Mouse (Mus musculus) kidney, postnatal 10 days (tissue): ENCODE data around the gene Mrps6.
"Not testable (repeated sequence)": the region's sequence is repeated elsewhere in the genome, so short reads cannot be mapped to it uniquely, and the experiment has no call there.

Experiments
- DNase-seq: peaks from one replicate; pipeline ENCODE4 v3.0.0; 2021; ENCODE audit warnings: mixed read lengths

The Mrps6 gene

GRCm38 (mm10) chr16:92064801-92065200 lies 6.7 kb downstream of the Mrps6 start:
- no peak for DNase-seq

GRCm38 (mm10) chr16:92070338-92070737 lies 12.3 kb downstream of the Mrps6 start:
- no peak for DNase-seq

GRCm38 (mm10) chr16:92076797-92077196 lies 18.7 kb downstream of the Mrps6 start:
- DNase-seq: no peak

GRCm38 (mm10) chr16:92083771-92084453 lies 25.8 kb downstream of the Mrps6 start:
- DNase-seq: no peak

GRCm38 (mm10) chr16:92089225-92089624 lies 31.2 kb downstream of the Mrps6 start:
- no peak for DNase-seq

GRCm38 (mm10) chr16:92091876-92092275 lies 33.8 kb downstream of the Mrps6 start:
- no peak for DNase-seq

- DNase-seq: no peak
Observed at GRCm38 (mm10) chr16:92098351-92099051, 40.4 kb downstream of the Mrps6 start.

GRCm38 (mm10) chr16:92099598-92099997 lies 41.5 kb downstream of the Mrps6 start:
- DNase-seq: no peak

- no peak for DNase-seq
Observed at GRCm38 (mm10) chr16:92100111-92100510, 42.0 kb downstream of the Mrps6 start.

GRCm38 (mm10) chr16:92102115-92102514 lies 44.0 kb downstream of the Mrps6 start:
- DNase-seq: no peak

GRCm38 (mm10) chr16:92102931-92103330 lies 44.9 kb downstream of the Mrps6 start:
- DNase-seq: not testable (repeated sequence)

GRCm38 (mm10) chr16:92103572-92104331 lies 45.7 kb downstream of the Mrps6 start:
- DNase-seq: peak; percentile 62

- no peak for DNase-seq
Observed at GRCm38 (mm10) chr16:92104332-92104590, 46.2 kb downstream of the Mrps6 start.

GRCm38 (mm10) chr16:92104951-92105350 lies 46.9 kb downstream of the Mrps6 start:
- DNase-seq: no peak

- DNase-seq: no peak
Observed at GRCm38 (mm10) chr16:92105631-92106030, 47.6 kb downstream of the Mrps6 start.

GRCm38 (mm10) chr16:92107346-92107745 lies 49.3 kb downstream of the Mrps6 start:
- no peak for DNase-seq

GRCm38 (mm10) chr16:92114706-92115241 lies 56.7 kb downstream of the Mrps6 start:
- peak; percentile 62 for DNase-seq

- peak; percentile 43 for DNase-seq
Observed at GRCm38 (mm10) chr16:92115611-92116421, 57.7 kb downstream of the Mrps6 start.

- no peak for DNase-seq
Observed at GRCm38 (mm10) chr16:92117337-92118209, 59.5 kb downstream of the Mrps6 start.

- no peak for DNase-seq
Observed at GRCm38 (mm10) chr16:92119013-92119515, 61.0 kb downstream of the Mrps6 start.

- DNase-seq: no peak
Observed at GRCm38 (mm10) chr16:92120899-92121531, 62.9 kb downstream of the Mrps6 start.
